Mouse (Mus musculus) heart, adult 2 months (tissue): ENCODE measurements around the gene Thoc7.

Source experiments
- CTCF ChIP-seq: fragments of 200-600 bp; IDR thresholded peaks from 2 replicates; pipeline ENCODE4 v1.8.1; 2022; ENCODE audit warnings: antibody characterized with exemption, mild to moderate bottlenecking, moderate library complexity
- POLR2A ChIP-seq: fragments of 200-500 bp; IDR thresholded peaks from 2 replicates; pipeline ENCODE4 v1.6.1; 2011; ENCODE audit warnings: mild to moderate bottlenecking, low read depth, low read length, control low read depth; ENCODE audit not compliant: insufficient read depth

- TF ChIP-seq POLR2A (no peak), CTCF (no peak)
Measured at GRCm38 (mm10) chr14:13906461-13906860, 55.2 kb downstream of the Thoc7 start.
